Mouse (Mus musculus) kidney, postnatal 0 days (tissue): ENCODE measurements at regions not wholly inside any gene's neighbourhood (a gene's known extent, or its start where the extent isn't known, plus 50 kb on each side); places are given as distances from the start of the nearest gene placed in this dataset.
A peak's percentile ranks its signal among the peaks of the same experiment; 100 is the strongest.

Experiments used
- ATAC-seq: fragments of 200-750 bp; cut with Nextera tagmentation; replicated peaks from 2 replicates; pipeline ENCODE4 v1.8.0; 2017; ENCODE audit warnings: low read depth, moderate number of reproducible peaks, moderate TSS enrichment, moderate library complexity; ENCODE audit not compliant: low FRiP score
- DNase-seq: peaks from one replicate; pipeline ENCODE4 v3.0.0-alpha.2; 2016; ENCODE audit warnings: low spot score
- H3K27ac ChIP-seq: fragments of 300-500 bp; sonication (generic); 2 replicates; pipeline ENCODE4 v1.5.1; 2014; ENCODE audit warnings: mild to moderate bottlenecking
- H3K27me3 ChIP-seq: fragments of 300-500 bp; sonication (generic); 2 replicates; pipeline ENCODE4 v1.6.1; 2014; ENCODE audit warnings: low read length, mixed read lengths; ENCODE audit not compliant: insufficient read depth
- H3K36me3 ChIP-seq: fragments of 300-500 bp; sonication (generic); 2 replicates; pipeline ENCODE4 v1.6.1; 2014; ENCODE audit warnings: low read length, mixed read lengths; ENCODE audit not compliant: insufficient read depth
- H3K4me1 ChIP-seq: fragments of 300-500 bp; sonication (generic); replicated peaks from 2 replicates; pipeline ENCODE4 v1.6.1; 2014; ENCODE audit warnings: antibody characterized with exemption, low read length, mixed read lengths; ENCODE audit not compliant: insufficient read depth
- H3K4me2 ChIP-seq: fragments of 300-500 bp; sonication (generic); 2 replicates; pipeline ENCODE4 v1.6.1; 2014; ENCODE audit warnings: mild to moderate bottlenecking, low read length, moderate library complexity, mixed read lengths
- H3K4me3 ChIP-seq: fragments of 300-500 bp; sonication (generic); replicated peaks from 2 replicates; pipeline ENCODE4 v1.5.1; 2014; ENCODE audit warnings: low read depth, low read length
- H3K9ac ChIP-seq: fragments of 300-500 bp; sonication (generic); 2 replicates; pipeline ENCODE4 v1.6.1; 2014; ENCODE audit warnings: low read depth, low read length
- H3K9me3 ChIP-seq: fragments of 300-500 bp; sonication (generic); replicated peaks from 2 replicates; pipeline ENCODE4 v1.6.1; 2016; ENCODE audit warnings: low read length, inconsistent platforms, mixed read lengths
- CTCF ChIP-seq: IDR thresholded peaks from 2 replicates; pipeline ENCODE4 v1.5.1; 2016; ENCODE audit warnings: antibody characterized with exemption, low read depth, mild to moderate bottlenecking, moderate library complexity
- WGBS: fragments of 180-500 bp; shearing (Covaris S2); extraction: QIAGEN DNeasy Blood & Tissue Kit; methylation state at CpG from one replicate; pipeline ENCODE4 v1.1.7; 2014; 5-methylcytosine and 5-hydroxymethylcytosine counted together

- 77% methylated on average over 3 of the region's 3 CpGs for WGBS
- Histone ChIP-seq H3K27me3 (no peaks in the 10 kb centered on the region), H3K9me3 (no peaks in the 10 kb centered on the region), H3K27ac (no peak overlapping the region), H3K36me3 (no peaks in the 10 kb centered on the region), H3K4me1 (no peaks in the 10 kb centered on the region), H3K4me2 (no peak overlapping the region), H3K4me3 (no peak overlapping the region), H3K9ac (no peak overlapping the region)
- ATAC-seq (no peak), DNase-seq (no peak)
- no peak for TF ChIP-seq CTCF
Observed at GRCm38 (mm10) chr13:41541139-41541538, 54.0 kb upstream of the Nedd9 start.

GRCm38 (mm10) chr13:41546063-41546462 lies 58.9 kb upstream of the Nedd9 start:
- Histone ChIP-seq H3K4me1 (no peaks in the 10 kb centered on the region), H3K36me3 (no peaks in the 10 kb centered on the region), H3K4me3 (no peak overlapping the region), H3K4me2 (no peak overlapping the region), H3K27me3 (no peaks in the 10 kb centered on the region), H3K9me3 (no peaks in the 10 kb centered on the region), H3K27ac (no peak overlapping the region), H3K9ac (no peak overlapping the region)
- 78% methylated on average over 8 of the region's 8 CpGs for WGBS
- no peak for TF ChIP-seq CTCF
- DNase-seq = no peak
- ATAC-seq = no peak

- no peak for TF ChIP-seq CTCF
- 70% methylated on average over 9 of the region's 9 CpGs for WGBS
- Histone ChIP-seq H3K36me3 (no peaks in the 10 kb centered on the region), H3K9ac (no peak overlapping the region), H3K4me3 (no peak overlapping the region), H3K27me3 (no peaks in the 10 kb centered on the region), H3K4me2 (no peak overlapping the region), H3K4me1 (no peaks in the 10 kb centered on the region), H3K27ac (no peak overlapping the region), H3K9me3 (no peaks in the 10 kb centered on the region)
- ATAC-seq = no peak
- no peak for DNase-seq
Observed at GRCm38 (mm10) chr13:41546531-41546930, 59.2 kb upstream of the Tmem170b start.

DNA sequence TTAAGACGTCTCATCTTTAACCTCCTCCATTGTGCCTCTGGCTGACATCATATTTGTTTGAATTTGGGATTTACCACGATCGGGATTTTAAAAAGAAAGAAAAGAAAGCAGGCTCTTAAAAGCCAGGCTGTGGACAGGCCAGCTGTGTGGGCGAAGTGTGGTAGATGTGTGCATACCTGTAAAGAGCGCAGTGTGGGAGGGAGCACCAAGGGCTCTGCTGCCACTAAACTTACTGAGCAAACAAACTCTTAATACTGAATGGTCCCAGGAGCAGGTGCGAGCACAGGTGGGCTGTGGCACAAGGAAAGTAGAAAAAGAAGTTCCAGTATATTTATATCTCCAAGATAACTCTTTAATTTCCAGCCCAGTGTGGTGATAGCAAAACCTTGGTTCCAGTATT lies 56.4 kb upstream of the Tmem170b start:
- Histone ChIP-seq H3K27ac (no peak overlapping the region), H3K4me2 (no peak overlapping the region), H3K4me1 (no peaks in the 10 kb centered on the region), H3K36me3 (no peaks in the 10 kb centered on the region), H3K4me3 (no peak overlapping the region), H3K27me3 (no peaks in the 10 kb centered on the region), H3K9ac (no peak overlapping the region), H3K9me3 (no peaks in the 10 kb centered on the region)
- no peak for TF ChIP-seq CTCF
- ATAC-seq (no peak), DNase-seq (no peak)
- WGBS = 87% methylated on average over 6 of the region's 6 CpGs

GRCm38 (mm10) chr13:41550246-41550900 lies 55.3 kb upstream of the Tmem170b start:
- Histone ChIP-seq H3K4me3 (no peak overlapping the region), H3K36me3 (no peaks in the 10 kb centered on the region), H3K9me3 (no peaks in the 10 kb centered on the region), H3K27me3 (no peaks in the 10 kb centered on the region), H3K4me1 (no peaks in the 10 kb centered on the region), H3K9ac (no peak overlapping the region), H3K4me2 (no peak overlapping the region), H3K27ac (no peak overlapping the region)
- DNase-seq (no peak), ATAC-seq (no peak)
- 68% methylated on average over 8 of the region's 8 CpGs for WGBS
- TF ChIP-seq CTCF = no peak

DNA sequence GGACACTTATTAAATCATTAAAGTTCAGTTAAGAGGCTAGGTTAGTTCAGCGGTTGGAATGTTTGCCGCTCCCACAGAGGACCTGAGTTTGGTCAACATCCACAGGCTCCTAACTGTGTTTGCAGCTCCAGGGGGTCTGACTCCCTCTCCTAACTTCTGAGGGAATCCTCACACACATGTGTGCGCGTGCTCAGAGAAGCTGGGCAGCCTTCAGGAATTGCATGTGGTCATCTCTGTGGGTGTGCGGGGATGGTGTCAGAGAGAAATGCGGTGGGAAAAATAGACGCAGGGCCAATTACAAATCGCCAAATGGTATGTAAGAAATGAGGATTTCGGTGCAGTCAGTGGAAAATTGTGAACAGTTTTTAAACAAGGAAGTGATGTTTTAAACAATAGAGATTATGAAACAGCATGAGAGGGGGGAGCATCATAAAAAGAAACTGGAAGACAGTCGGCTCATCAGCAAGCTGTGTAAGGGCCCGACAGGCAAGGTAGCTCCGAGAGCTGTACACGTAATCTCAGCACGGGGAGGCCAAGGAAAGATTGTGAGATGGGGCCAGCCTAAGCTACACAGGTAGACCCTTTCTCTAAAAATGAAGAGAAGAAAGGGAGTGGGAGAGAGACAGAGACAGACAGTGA lies 53.9 kb upstream of the Tmem170b start:
- Histone ChIP-seq H3K27me3 (no peaks in the 10 kb centered on the region), H3K36me3 (no peaks in the 10 kb centered on the region), H3K9me3 (no peaks in the 10 kb centered on the region), H3K4me1 (no peaks in the 10 kb centered on the region), H3K4me2 (no peak overlapping the region), H3K9ac (no peak overlapping the region), H3K27ac (no peak overlapping the region), H3K4me3 (no peak overlapping the region)
- 65% methylated on average over 14 of the region's 14 CpGs for WGBS
- TF ChIP-seq CTCF = no peak
- ATAC-seq (no peak), DNase-seq (peak; percentile 34)
